Mouse (Mus musculus): ENCODE data around the gene Tmem132b. TPM values are rescaled to one million over a fixed set of nuclear protein-coding genes. Genes with fewer than 3 reads are reported as not detected.
A peak's percentile ranks its signal among the peaks of the same experiment; 100 is the strongest.

The Tmem132b gene
- total RNA-seq, 2 experiments from 2014 or later: 136 to 152 TPM

DNA sequence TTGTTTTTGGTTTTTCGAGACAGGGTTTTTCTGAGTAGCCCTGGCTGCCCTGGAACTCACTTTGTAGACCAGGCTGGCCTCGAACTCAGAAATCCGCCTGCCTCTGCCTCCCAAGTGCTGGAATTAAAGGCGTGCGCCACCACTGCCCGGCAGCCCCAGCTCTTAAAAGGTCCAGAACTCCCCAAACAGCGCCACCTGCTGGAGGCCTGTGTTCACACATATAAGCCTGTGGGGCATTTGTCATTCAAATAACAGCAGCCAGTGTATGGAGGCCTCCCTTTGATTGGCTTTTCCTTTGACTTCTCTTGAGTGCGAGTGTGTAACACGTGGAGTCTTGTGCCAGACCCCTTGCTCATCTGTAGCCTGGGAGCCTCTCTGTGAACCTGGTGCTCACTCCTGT lies 24.0 kb upstream of the Tmem132b start:
- no peak for DNase-seq (ENCODE audit: low spot score in 2 of 2)
- intact Hi-C loops (cut with DNase I): no loop called here

DNA sequence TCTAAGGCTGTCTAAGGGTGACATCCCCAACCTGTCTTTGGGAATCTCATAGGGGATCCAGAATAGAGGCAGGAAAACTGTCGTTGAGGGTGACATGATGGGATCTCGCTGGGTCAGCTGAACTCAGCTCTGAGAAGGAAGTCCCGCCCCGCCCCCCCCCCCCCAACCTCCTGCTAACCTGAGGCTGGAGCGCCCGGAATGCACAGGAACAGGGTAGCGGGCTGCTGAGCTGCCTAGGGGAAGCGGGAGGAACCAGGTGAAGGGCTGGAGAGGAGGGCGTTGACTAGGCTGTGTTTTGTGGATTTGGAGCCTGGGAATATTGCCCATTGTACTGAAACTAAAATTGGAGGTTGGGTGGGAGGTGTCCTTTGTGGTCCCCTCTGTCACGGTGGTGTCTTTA lies 23.6 kb upstream of the Tmem132b start:
- intact Hi-C loops (cut with DNase I): no loop called here
- DNase-seq (ENCODE audit: low spot score in 2 of 2): no peak

DNA sequence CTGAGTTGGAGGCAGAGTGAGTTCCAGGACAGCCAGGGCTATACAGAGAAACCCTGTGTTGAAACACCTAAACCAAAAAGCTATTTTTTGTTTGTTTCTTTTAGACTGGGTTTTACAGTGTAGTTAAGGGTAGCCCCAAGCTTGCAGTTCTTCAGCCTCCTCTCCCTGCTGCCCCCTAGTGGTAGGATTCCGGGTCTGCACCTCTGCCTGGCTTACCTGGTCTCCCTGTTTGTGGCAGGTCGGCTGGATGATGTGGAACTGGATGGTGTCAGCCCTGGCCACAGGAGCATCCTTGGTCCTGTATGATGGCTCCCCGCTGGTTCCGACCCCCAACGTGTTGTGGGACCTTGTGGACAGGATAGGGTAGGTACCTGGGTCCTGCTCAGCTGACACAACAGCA lies 22.0 kb upstream of the Tmem132b start:
- intact Hi-C loops (cut with DNase I): no loop called here
- no peak for DNase-seq (ENCODE audit: low spot score in 2 of 2)

DNA sequence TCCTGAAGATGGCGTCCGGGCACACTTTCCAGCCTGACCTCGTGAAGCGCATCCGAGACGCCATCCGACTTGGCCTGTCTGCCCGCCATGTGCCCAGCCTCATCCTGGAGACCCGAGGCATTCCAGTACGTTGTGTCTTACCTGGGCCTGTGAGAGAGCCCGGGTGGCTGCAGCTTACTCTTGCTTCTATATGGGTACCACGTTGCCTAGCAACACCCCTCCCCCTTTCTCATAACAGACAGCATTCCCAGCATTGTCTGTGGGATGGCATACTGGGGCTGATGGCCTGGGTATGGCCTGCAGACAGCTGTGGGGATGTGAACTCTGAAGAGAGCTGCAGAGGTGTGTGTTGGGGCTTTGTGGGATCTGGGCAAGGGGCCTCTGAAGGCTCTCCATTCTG lies 16.6 kb upstream of the Tmem132b start:
- intact Hi-C loops (cut with DNase I): no loop called here

DNA sequence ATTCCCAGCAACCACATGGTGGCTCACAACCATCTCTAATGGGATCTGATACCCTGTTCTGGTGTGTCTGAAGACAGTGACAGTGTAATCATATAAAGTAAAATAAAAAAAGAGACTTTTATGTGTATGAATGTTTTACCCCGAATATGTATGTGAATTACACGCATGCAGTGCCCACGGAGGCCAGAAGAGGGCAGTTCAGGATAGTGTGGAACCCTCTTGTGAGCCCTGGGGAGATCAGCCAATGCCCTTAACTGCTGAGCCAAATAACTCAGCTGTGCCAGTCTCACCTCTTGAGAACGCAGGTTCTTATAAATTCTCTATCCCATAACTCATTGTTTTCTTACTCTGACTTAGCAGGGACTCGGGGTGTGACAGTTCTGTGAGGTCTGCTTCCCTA lies 12.9 kb upstream of the Tmem132b start:
- peak; percentile 69 to 84 for DNase-seq (ENCODE audit: low spot score in 2 of 2)
- intact Hi-C loops (cut with DNase I): no loop called here

More for the DNA sequence above, 16.6 kb upstream of the Tmem132b start:
- DNase-seq (ENCODE audit: low spot score in 2 of 2): peak in 1 of 2 experiments; percentile 63

DNA sequence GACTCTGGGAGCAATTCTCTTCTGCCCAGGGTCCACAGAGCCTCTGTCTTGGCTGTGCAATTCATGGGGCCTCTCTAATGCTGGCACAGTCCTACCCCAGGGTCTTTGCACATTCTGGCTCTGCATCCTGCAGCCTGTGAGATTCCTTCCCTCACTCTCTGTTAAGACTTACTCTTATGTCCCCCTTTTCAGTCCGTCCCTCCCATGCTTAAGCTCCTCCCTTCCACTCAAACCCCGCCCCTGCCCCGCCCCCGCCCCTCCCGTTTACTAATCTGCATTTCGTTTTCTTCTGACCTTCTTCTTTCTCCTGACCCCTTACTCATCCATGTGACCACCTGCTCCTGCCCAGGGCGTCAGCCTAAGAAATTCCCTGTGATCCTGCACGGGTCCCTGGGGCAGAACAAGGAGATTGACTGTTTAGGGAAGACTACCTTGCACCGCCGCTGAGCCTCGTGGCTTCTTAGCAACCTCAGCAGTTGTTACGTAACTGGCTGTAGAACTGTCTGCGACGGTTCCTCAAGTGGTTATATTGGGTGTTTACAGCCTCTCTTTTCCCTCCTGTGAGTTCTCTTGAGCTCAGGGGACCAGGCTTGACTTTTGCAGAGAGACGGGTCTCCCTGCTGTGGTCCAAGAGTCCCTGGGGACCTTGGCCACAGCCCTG lies 10.5 kb upstream of the Tmem132b start:
- intact Hi-C loops (cut with DNase I): loop anchor here (10.0 kb wide), 2 partner anchors 1214 to 1284 kb away; no protein-coding TSS in a partner anchor
- peak in 1 of 2 experiments; percentile 53 for DNase-seq (ENCODE audit: low spot score in 2 of 2)

DNA sequence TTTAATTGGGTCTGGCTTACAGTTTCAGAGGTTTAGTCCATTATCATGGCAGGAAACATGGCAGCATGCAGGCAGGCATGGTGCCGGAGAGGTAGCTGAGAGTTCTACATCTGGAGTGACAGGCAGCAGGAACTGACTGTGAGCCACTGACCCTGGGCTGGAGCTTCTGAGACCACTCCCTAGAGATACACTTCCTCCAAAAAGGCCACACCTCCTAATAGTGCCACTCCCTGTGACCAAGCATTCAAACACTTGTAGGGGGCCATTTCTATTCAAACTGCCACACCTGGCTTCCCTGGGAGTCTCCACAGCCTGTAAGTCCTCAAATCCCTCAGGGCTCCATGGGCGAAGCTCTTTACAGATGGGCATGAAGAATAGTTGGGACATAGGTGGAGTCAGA lies 8.2 kb upstream of the Tmem132b start:
- intact Hi-C loops (cut with DNase I): loop anchor here (10.0 kb wide), 2 partner anchors 1211 to 1281 kb away; no protein-coding TSS in a partner anchor
- DNase-seq (ENCODE audit: low spot score in 2 of 2): no peak

DNA sequence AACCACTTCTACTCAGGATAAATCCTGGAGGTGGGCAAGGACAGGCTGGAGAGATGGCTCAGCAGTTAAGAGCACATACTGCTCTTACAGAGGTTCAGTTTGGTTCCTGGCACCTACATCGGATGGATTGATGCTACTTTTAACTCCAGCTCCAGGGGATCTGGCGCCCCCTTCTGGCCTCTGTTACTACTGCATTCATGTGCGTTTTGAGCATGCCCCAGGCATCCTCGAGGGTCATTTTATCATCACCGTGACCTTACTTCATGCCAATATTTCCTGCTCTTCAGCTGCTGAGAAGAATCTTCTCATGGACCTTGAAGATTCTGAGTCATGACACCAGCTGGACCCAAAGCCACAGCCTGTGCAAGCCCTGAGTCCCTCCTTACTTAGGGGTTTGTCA lies 6.1 kb upstream of the Tmem132b start:
- intact Hi-C loops (cut with DNase I): loop anchor here (10.0 kb wide), 2 partner anchors 1209 to 1279 kb away; no protein-coding TSS in a partner anchor
- DNase-seq (ENCODE audit: low spot score in 2 of 2): no peak

DNA sequence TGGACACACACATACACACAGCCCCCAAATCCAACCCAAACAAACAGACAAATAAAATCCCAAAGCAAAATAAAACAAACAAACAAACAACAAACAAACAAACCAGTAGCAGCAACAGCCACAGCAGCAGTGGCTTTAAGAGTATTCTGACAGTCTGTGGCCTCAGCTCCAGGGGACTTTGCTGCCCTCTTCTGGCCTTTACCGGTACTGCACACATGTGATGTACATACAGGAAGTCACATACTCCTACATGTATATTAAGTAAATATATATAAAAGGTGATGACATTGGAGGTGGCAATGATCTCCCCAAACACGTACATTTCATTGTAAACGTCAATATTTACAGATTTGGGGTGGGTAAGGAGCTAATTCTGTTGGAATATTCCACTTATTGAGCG lies 5.1 kb upstream of the Tmem132b start:
- DNase-seq (ENCODE audit: low spot score in 2 of 2): peak in 1 of 2 experiments; percentile 72
- intact Hi-C loops (cut with DNase I): loop anchor here (10.0 kb wide), 2 partner anchors 1208 to 1278 kb away; no protein-coding TSS in a partner anchor

DNA sequence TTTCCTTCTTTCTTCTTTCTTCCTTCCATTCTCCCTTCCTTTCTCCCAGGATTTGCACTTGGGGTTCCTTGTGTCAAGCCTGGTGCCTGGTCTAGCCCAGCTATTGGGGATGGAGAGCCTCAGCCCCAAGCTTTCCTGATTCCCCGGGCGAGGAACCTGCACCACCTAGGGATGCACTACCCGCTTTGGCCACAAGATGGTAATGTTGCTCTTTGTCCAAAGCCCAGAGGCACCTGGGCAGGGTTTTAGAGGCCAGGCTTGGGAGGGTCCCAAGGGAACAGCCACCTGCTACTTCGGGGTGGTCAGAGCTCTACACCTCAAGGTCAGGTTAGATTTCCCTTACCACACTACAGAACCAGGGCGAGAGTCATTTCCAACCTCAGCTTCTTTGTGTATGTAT lies 2.5 kb upstream of the Tmem132b start:
- intact Hi-C loops (cut with DNase I): loop anchor here (10.0 kb wide), 2 partner anchors 1206 to 1276 kb away; no protein-coding TSS in a partner anchor

DNA sequence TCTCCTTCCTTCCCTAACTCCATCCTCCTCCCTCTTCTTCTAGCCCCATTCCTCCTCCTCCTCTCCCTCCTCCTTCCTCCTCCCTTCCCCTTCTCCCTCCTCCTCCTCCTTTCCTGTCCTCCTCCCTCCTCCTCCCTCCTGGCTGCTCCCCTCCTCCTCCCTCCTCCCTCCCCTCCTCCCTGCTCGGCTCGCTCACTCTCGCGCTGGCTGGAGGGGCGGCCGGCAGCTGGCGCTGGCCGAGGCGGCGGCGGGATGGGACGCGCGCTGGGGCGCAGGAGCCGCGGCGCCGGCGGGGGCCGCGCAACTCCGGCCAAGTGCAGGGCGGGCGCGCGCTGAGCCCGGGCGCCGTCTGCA lies 594 bp downstream of the Tmem132b start:
- peak in 1 of 2 experiments; percentile 72 for DNase-seq (ENCODE audit: low spot score in 2 of 2)
- intact Hi-C loops (cut with DNase I): loop anchor here (5.0 to 10.0 kb wide), 5 partner anchors 45 to 865 kb away; no protein-coding TSS in a partner anchor

More for the DNA sequence above, 2.5 kb upstream of the Tmem132b start:
- peak; percentile 72 to 88 for DNase-seq (ENCODE audit: low spot score in 2 of 2)

DNA sequence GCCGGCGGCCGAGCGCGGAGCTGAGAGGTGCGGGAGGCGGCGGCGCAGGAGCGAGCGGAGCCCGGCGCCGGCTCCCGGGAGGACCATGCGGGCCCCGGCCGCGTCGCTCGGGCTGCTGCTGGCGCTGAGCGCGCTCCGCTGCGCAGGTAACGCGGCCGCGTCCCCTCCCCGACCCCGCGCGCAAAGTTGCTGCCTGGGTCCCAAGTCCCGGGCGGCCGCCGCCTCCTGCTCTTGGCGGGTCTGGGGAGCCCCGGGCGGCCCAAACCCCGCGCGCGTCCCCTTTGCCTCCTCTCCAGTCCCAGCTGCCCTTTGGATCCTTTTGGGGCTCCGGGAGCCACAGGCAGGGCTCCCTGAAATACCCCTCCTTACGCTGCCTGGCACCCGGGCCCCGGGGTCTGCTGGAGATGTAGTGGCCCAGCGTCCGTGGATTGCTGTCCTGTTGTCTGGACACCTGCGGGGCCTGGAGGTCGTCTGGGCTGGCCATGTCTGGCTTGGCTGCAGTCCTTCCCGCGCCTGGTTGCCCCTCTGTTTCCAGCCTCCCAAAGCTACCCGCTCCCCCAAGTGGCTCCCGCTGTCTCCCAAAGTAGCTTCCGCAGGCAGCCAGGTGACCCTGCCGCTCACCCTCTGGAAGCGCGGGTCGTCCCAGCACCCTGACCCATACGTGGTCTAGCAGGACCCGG lies 1.1 kb downstream of the Tmem132b start:
- intact Hi-C loops (cut with DNase I): loop anchor here (5.0 to 10.0 kb wide), 5 partner anchors 45 to 865 kb away; no protein-coding TSS in a partner anchor
- peak in 1 of 2 experiments; percentile 34 for DNase-seq (ENCODE audit: low spot score in 2 of 2)

DNA sequence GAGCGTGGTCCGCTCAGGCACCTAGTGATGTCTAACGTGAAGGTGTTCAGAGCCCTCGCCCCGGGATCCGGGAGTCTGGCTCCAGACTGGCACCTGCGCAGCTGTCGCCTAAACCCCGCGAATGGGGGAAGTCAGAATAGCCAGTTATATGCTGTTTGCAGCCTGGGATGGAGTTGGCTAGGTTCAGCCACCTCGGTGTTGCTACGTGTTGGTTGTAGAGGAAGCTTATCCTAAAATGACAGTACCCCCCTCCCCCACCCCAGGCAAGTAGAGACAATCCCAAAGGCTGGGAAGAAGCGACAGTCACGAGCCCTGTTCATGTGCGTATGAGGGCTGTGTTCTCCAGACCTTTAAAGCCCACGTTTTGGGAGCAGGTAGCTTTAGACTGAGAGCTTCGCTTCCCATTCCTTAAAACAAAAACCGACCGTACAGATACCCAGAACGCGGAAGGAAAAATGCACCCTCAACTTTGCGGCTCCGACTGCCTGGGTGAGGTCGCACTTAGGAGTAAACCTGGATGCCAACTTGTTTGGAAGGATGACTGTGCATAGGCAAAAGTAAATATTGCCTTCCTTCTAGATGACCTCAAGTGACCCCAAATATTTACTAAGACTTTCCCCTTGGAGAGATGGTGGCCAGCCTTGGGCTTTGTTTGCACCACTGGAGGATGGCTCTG lies 1.8 kb downstream of the Tmem132b start:
- intact Hi-C loops (cut with DNase I): loop anchor here (5.0 to 10.0 kb wide), 5 partner anchors 44 to 864 kb away; no protein-coding TSS in a partner anchor
- DNase-seq (ENCODE audit: low spot score in 2 of 2): peak; percentile 57 to 76

DNA sequence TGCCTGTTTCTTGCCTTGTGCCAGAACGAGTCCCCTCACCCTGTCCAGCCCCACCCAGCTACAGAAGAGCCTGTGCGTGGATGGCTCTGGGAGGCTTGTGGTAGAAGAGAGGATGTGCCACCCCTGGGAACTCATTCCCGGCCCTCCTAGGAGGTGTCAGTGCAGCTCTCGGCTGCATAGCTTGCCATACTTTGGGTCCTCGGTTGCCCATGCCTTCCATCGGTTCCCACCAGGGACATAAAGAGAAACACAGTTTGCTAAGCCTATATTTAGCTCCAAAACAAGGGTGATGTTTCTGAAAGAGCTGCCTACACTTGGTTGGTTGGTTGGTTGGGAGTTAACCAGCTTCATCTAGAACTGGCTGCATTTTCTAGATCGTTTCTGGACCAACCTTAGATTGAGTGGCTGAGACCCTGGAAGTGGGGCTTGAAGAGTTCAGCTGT lies 2.6 kb downstream of the Tmem132b start:
- peak; percentile 37 to 82 for DNase-seq (ENCODE audit: low spot score in 2 of 2)
- intact Hi-C loops (cut with DNase I): loop anchor here (5.0 to 10.0 kb wide), 5 partner anchors 43 to 863 kb away; no protein-coding TSS in a partner anchor

DNA sequence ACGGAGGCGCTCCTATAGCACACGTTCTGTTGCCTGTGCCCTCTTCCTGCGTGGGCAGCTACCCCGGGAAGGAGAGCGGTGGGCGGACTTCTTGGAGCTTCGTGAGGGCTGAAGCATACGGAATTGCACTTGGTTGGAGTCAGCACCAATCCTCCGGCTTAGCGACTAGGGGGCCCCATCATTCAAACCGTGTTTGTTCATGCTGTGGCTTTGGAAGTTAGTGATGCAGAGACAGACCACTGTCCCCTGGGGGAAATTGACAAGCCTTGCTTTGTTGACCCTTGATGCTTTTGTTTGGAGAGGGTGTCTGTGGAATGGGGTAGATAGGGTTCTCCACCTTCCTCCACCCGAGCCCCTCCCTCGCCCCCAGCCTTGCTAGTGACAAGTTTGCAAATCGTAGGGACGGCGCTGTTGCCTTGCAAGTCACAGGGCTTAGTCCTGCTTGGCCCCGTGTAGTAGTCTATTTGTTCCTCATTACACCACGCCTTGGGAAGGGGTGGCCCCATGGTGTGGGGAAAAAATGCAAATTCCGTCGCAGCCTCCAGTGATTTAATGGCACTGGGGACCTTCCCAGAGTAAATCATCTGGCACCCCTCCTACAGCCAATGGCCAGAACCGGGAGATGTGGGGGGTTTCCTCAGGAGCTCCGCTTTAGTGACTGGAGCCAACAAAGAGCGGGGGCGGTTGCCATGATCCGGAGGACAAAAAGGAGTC lies 3.2 kb downstream of the Tmem132b start:
- intact Hi-C loops (cut with DNase I): loop anchor here (5.0 to 10.0 kb wide), 5 partner anchors 43 to 863 kb away; no protein-coding TSS in a partner anchor
- DNase-seq (ENCODE audit: low spot score in 2 of 2): peak; percentile 71 to 78

DNA sequence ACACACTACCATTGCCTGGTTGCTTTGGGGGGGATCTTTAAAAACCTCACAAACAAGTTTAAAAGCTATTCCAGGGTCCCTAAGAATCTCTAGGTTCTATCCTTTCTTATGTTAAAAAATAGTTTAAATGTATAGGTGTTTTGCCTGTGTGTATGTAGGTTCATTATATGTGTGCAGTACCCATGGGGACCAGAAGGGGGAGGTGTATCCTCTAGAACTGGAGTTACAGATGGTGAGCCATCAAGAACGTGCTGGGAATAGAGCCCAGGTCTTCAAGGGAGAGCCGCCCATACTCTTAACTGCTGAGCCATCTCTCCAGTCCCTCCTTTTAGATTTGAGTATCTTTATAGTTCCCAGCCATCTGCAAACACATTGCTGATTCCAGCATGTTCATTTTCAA lies 13.5 kb downstream of the Tmem132b start:
- DNase-seq (ENCODE audit: low spot score in 2 of 2): no peak
- intact Hi-C loops (cut with DNase I): no loop called here

DNA sequence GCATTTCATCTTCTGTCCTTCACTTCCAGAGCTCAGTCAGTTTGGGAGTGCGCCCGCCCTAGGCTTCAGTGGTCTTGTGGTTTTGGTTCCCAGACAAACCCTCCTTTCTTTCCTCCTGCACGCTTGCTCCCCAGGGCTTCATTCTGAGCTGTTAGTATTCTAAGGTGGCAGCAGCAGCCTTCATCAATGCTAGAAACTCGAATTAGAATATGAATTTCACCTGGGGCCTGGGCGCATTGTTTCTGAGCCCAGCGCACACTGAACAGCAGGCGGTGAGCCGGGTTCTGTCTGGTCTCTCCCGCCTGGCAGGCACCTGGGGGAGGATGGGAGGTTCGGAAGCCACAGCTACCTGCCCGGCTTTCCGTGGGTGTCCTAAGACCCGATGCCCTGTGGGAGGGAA lies 14.7 kb downstream of the Tmem132b start:
- no peak for DNase-seq (ENCODE audit: low spot score in 2 of 2)
- intact Hi-C loops (cut with DNase I): no loop called here

DNA sequence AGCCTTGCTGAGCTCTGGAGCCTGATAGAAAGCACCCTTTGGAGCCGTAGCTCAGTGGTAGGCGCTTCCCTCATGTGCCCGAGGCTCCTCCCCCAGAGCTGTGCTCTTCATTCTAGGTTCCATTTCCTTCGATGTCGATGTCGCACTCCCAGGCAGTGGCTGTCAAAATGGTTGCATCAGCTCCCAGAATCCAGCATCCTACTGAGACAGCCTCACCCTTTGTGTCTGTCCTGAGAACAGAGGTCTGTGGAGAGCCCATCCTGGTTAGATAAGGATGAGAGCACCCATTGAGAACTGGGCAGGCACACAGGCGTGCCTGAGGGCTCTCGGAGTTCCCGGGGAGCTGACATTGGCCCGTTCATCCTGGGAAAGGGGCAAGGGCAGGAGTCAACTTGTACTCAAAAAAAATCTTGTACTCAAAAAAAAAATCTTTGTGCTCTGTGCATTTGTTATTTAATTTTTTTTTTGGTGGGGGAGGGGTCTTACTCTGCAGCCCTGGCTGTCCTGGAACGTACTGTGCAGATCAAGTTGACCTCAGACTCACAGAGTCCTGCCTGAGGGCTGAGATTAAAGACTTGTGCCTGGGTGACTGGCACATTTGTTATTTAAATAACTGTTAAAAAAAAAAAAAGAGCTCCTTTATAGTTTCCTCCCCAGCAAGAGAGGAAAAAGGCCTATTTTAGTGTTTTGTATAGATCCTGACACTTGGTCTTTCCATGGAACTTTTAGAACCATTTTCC lies 18.3 kb downstream of the Tmem132b start:
- intact Hi-C loops (cut with DNase I): no loop called here
- no peak for DNase-seq (ENCODE audit: low spot score in 2 of 2)
